Mouse (Mus musculus): Measurements from ENCODE around the gene Tbx5.

The Tbx5 gene

DNA sequence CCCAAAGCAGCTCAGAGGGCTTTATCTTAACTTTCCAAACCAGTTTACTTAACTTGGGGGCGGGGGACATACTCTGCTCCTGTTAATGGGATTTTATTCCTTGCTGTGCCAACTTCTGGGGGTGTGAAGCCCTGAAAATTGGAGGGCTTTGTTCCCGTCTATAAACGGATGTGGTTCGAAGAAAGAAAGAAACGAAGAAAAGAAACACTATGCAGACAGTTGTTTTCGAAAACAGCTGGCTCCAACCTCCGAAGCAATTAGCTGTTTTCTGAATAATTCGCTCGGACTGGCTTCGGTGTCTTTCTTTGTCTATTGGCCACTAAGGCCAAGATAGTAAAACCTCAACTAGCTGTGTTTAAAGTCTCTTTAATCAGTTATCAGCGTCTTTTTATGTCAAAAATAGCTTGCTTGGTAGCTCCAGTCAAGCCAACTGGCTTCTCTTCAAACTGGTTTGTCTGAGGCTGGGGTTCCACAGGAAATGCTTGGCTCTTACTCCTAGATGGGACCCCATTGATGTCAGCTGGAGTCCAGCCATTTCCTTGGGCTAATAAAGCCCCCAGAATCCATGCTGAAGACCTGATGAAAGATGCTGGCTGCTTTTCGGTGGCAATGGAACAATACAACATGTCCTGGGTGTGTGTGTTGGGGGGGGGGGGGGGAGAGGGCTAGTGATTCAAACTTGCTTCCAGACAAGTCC lies 21.3 kb upstream of the Tbx5 start:
- no peak for DNase-seq

DNA sequence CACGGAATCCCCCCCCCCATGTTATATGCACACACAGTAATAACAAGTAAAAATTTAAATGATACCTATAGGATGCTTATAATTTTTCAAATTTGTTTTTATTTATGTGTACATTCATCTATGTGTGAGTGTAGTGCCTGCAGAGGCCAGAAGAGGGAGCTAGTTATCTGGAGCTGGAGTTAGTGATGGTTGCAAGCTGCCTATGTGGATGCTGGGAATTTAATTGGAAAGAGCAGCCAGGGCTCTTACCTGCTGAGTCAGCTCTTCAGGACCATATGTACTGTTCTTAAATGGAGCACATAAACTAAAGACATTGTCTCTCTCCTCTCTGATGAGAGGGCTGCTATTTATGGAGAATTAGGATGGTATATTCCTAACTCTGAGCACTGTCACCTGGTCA lies 17.2 kb upstream of the Tbx5 start:
- no peak for DNase-seq

DNA sequence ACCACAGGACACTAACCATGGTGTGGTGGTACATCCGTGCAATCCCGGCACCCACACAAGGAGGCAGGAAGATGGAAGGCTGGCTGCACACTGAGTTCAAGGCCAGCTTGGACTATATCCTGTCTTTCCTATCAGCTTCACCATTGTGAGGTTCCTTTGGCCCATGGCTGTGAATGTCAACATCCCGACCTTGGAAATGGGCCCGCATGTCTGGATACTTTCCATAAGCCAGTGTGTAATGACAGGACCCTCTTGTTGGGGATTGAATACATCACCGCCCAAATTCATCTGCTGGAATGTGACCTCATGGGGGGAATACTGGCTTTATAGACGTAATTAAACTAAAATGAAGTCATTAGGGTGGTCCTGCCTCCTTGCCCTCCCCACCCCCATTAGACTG lies 12.0 kb upstream of the Tbx5 start:
- no peak for DNase-seq

DNA sequence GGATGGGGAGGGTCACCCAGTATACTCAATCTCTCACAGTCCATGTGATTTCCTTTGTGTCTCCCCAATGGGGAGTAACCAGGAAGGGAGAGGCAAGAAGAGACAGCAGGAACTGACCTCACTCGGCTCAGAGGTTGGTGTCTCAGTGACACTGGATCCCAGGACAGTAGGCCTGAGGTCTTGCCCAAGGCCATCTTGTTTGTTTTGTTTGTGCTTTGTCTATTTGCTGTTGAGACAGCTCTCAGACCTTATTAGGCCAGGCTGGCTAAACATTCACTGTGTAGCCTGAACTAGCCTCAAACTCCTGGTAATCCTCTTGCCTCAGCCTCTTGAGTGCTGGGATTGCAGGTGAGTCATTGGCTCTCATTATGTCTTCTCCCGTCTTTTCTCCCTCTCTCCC lies 11.0 kb upstream of the Tbx5 start:
- no peak for DNase-seq

DNA sequence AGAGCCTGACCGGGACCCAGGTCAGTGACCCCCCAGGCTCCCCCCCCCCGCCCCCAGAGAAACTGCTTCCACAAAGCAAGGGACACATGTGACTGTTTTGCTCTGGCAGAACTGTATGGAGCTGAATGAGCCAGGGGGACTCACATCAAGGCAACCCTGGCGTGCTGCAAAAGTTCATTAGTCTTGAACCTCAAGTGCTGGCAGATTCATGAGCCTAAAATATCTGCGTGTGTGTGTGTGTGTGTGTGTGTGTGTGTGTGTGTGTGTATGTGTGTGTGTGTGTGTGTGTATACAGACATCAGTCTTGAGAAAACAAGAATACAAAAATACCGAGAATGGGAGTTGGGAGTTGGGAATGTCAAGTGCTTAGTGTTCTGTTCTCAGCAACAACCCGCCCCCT lies 5.1 kb upstream of the Tbx5 start:
- no peak for DNase-seq

DNA sequence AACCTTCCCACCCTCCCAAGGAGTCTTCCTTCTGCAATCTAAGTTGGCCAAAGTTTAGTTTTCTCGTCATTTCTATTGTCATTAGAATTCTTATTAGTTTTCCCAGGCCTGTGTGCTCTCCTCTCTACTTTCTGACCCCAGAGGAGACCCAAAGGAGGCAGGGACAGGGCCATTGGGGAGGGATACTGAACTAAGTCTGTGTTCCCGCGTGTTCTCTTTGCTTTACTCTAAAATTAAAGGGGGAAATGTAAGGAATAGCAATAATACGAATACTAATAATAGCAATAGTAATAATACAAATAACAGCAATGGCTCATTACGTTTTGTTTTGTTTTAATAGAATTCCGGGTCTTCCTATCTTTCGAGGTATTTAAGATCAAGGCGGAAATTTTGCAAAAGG lies 1.9 kb upstream of the Tbx5 start:
- no peak for DNase-seq

DNA sequence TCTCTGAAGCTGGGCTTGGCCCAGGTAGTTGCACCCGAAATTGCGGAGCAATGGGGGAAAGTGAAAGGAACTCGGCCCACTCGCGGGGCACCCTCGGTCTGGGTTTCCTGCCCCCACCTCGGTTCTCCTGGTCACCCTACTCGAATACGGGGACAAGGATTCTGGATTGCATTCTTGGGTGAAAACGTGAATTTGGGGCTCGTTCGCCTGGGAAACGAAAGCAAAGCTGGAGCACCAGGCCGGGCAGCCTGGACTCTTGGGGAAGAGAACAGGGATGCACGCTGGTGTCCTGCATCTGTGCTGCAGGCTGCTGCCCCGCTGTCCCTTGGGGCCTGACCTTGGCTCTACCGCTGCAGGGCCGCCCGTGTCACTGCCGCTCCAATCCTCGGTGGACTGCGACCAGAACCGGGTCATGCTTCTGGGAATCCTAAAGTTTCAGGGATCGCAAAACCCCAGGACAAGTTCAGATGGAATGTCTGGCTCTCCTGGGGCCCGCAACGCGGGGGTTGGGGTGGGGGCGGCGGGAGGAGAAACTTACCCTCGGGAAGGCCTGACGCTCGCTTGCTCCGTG lies 1.2 kb upstream of the Tbx5 start:
- DNase-seq: no peak

DNA sequence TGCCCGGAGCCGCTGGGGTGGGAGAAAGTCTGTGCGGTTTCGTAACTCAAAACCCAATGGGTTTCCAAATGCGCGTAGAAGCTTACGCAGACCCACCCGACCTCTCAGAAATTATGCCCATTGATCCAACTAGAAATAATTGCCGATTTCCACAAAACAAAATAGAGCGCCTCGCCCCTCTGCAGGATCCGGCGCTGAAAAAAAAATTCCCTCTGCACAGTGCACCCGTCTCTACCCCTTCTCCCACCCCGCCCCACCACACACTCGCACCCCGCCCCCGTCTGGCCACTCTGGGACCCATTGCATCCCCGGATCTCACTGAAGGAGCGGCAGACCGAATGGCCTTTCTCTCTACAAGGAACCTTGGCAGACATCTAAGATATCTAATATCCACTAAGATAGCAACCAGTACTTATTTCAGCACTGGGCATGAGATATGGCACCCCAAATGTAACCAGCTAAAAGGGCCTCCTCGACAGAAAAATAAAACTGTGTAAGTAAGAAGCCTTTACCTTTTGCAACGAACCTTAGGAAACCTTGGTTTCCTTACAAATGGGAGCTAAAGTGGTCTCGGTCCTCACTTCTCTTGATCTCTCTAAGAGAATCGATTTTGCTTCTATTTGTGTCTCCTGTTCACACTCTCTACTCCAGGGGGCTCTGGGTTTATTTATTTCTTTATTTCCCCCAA lies 533 bp upstream of the Tbx5 start:
- no peak for DNase-seq

DNA sequence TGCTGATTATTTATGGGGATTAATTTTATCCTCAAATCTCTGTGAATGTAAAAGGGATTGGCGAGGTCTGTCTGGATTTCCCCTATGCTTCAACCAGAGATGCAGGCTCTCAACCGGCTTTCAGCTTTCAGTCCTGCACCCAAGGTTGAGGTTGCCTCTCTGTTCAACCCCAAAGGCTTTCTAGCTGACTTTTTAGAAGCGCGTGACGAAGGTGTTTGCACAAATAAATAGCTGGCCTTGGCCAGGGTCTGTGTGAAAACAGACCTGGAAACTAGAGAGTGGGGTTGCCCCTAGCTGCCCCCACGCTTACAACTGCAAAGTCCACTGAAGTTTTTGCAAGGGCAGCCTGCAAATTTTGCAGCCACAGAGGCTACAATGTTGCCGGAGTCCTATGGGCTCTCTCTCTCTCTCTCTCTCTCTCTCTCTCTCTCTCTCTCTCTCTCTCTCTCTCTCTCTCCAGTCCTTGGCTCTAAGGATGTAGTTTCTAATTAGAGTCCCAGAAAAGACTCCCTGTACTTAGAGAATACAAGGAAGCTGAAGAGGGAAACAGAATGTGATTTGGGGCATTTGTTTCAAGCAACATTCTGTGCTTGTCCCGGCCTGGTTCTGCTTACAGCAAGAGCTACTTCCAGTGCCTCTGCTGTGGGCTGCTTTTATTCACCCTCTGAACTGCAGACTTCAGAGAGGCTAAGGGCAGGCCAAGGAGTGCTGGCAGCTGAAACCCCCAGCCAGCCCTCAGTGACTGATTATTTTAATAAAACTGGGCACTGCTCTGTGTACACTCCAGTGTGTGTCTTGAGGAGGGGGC lies 959 bp downstream of the Tbx5 start:
- no peak for DNase-seq

DNA sequence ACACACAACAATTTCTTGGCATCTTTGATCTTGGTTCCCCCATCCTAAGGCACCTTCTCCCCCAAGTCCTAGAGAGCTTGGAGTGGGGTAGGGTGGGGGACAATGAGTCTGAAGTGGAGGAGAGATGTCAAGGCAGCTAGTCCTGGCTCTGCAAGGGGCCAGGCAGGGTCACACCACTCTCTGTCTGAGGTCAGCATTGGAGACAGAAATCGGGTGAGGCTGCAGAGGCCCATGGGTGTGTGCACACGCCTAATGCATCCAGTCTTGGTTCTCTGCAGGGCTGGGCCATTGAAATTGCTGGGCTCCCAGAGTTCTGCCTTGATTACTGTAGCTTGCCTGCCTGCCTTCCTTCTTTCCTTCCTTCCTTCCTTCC lies 1.5 kb downstream of the Tbx5 start:
- no peak for DNase-seq

DNA sequence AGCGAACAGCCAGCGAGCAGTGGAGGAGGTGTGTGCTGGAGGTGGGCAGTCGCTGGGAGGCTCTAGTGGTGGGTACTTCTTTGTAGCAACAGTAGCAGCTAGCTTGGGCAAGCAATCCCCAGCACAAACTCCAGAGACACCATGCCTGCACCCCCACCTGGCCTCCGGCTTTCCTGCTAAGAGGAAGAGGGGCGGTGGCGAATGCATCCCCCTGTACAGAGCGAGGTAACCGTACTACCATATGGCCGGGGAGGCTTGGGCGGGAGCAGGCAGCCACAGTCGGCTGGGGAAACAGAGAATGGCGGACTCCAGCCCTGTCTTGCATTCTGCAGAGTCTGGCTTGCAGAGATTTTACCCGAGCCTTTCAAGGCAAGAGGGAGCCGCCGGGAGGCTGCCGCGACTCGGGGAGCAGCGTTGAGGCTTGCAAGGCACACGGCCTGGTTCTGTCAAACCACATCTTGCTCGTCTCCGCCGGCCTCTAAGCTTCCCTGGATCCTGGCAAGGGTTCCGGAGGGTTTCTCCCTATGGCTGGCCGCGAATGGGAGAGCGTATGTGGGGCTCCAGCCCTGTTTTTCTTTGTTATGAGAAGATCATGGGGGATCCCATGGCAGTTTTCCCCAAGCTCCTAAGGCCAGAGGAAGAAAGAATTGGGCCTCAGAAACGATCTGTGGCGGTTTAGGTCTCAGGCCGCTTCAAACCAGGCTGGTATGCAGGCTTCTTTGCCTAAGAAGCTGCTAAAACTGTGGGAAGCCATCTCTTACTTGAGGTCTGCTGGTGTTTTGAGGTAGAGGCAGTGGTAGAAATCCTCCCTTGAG lies 2.8 kb downstream of the Tbx5 start:
- DNase-seq: no peak

DNA sequence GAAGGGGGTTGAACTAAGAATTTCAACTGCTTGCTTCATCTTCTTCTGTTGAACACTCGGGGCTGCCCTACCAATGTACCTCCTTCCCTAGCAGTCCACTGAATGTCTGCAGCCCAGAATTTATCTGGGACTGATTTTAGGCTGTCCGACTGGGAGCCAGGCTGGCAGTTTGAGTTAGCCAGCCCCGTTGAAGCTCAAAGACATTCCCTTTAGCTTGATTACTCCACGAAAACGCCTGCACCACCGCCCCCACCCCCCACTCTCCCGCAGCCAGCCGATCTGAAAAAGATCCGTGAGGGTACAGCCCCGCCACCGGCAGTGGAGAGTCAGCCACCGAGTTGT lies 3.4 kb downstream of the Tbx5 start:
- DNase-seq: no peak

DNA sequence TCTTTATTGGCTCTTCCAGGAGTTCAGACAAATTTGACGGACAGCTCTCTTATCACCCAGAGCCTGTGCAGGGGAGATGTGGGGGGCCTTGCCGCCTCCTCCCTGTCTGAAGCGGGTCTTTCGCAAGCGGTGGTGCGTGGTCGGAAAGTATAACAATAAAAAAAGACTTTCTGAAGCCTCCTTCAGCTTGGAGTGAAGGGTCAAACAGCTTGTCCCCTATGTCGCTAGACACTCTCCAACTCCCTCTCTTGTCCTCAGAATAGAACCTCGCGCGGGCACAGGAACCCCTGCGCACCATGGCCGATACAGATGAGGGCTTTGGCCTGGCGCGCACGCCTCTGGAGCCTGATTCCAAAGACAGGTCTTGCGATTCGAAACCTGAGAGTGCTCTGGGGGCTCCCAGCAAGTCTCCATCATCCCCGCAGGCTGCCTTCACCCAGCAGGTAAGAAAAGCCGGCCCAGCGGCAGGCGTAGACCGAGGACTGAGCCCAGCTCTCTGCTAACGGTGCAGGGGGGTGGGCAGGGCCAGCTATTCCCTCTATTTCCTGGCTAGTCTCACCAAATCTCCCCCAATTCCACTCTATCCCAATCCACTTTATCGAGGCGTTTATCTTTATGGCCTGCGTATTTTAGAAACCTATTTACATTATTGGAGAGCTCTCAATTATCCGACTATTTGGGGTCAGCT lies 4.3 kb downstream of the Tbx5 start:
- DNase-seq: no peak

DNA sequence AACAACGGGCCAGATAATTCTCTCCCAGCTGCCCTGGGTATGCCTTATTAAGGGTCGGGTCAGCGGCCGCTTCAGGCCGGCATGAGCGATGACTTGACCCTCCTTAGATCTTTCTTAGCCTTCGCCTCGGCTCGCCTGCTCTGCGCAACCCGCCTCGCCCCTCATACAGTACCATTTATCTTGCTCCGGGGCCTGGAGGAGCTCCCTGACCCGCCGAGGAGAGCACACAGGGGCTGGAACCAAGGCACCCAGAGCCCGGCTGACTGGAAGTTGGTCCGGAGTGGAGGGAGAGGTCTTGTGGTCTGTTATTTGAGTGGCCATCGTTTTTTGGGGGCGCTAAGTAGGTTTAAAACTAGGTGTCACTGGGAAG lies 4.8 kb downstream of the Tbx5 start:
- no peak for DNase-seq

DNA sequence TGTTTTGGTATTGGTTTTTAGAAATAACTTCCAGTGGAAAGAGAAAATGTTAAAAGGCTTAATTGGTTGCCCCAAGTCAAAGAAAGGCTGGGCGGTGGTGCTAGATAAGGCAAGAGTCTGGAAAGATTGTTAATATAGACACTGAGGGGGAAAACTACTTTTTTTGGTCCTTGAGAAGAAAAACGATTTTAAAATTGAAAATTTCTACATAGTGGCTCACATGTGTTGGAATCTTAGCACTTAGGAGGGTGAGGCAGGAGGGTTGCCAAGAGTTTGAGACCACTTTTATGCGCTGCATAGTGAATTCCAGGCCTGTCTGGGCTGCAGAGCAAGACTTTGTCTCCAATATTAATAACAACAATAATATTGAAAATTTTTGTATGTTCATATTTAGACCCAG lies 5.4 kb downstream of the Tbx5 start:
- DNase-seq: no peak

DNA sequence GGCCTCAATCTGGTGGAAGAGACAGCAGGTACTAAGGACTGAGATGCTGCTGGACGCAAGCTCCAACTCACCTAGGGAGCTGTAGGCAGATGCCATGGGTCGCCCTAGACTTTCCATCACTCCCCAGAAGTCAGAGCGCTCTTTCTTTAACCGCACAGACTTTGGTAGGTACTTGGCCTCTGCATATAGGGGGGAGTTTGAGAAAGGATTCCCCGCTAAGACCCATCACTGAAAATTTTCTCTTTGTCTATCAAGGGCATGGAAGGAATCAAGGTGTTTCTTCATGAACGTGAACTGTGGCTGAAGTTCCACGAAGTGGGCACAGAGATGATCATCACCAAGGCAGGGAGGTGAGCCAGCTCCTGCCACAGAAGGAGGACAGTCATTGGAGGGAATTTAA lies 6.0 kb downstream of the Tbx5 start:
- DNase-seq: no peak

DNA sequence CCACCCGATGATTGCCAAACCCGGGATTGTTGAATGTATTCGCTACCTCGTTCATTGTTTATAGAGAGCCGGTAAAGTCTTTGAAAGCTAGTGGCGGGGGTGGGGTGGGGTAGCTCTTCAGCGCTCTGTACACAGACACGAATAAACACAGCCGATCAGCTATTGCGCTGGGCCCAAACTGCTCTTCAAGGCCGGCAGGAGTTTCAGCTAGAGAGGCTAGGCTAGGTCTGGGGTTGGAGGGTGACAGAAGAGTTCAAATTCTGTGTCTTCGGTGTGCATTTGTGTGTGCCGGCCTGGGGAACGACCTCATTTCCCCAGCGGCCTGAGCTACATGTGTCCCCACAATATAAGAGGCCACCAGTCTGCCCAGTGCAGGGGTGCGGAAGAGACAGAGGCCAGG lies 6.7 kb downstream of the Tbx5 start:
- DNase-seq: no peak

DNA sequence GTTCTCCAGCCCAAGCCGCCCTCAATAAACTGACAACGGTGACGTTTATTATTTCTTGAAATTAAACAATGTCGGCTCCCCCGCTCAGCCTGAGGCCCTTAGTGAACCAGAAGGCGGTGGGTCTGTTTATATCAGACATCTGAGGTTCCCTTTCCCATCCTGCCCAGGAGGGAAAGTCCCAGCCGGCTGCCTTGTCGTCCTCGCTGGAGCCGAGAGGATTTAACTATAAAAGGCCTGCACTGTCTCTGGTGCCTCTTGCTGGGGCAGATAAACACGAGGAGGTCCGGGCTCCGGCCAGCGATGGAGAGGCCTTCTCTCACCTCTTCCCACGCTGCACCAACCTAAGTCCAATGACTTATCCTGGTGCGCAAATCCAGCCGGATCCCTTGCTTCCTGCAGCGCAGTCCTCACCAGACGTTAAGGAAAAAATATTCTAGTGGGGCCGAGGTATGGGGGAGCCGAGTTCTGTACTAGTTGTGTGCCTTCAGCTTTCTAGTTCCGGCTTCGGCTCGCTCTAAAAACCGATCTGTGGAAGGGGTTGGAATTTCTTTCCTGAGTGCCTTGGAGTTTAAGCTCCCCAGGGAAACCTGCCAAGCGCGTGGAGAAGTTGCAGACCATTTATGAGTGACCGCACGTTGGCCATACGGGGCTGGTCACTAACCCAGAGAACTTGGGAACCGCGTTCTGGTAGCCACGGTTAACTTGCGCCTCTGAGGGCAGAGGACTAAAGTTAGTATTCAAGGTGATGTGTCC lies 7.3 kb downstream of the Tbx5 start:
- no peak for DNase-seq

DNA sequence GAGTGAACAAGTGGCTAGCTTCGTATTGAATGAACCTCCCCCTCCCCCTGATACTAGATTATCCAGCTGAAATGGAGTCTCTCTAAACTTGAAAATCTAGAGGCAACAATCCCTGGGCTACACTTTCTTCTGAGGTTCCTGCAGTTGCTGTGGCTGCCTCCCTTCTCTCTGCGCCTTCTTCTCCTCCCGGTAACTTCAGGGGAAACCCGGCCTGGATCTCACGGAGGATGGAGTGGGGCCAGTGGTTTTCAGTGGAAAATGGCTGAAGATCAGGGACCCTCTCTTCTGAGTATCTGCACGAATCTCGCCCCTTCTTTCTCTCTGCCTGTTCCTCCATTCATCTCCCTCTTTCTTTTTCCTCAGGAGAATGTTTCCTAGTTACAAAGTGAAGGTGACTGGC lies 7.9 kb downstream of the Tbx5 start:
- DNase-seq: no peak

DNA sequence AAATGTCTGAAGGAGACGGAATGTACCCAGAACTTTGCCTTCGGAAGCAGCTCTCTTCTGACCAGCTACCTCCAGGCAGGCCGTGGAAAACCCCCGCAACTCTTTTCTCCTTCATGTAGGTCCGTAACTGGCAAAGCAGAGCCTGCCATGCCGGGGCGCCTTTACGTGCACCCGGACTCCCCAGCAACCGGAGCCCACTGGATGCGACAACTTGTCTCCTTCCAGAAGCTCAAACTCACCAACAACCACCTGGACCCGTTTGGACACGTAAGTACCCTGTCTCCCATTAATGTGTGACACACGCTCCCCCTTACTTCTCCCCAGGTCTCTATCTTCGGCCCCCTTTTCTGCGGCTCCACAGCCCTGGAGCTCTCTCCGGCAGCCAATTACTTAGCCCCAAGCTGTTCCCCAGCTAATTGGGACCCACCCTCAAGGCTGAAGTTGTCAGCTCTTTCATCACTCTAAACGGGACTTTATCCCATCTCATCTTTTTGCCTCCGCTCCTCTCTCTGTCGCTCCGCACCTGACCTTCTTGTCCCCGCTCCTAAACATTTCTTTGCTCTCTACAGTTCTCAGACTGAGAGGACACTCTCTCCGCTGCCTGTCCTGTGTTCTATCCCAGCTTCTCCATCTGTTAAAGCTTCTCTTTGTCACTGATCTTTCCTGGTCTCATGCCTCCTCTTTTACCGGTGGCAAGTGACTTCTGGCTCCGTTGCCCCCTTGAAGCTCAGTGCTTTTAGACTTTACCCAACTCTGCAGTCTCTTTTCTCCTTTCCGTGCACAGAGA lies 9.4 kb downstream of the Tbx5 start:
- DNase-seq: no peak
